Mouse (Mus musculus) heart, postnatal 0 days (tissue): ENCODE measurements around the gene Epha5. TPM values are rescaled to one million over a fixed set of nuclear protein-coding genes. Genes with fewer than 3 reads are reported as not detected.
A peak's percentile ranks its signal among the peaks of the same experiment; 100 is the strongest.

Source experiments
- ATAC-seq: fragments of 200-750 bp; cut with Nextera tagmentation; 2 replicates; pipeline ENCODE4 v1.8.0; 2017; ENCODE audit warnings: low read depth, moderate number of reproducible peaks, moderate library complexity; ENCODE audit not compliant: insufficient read depth
- DNase-seq: peaks from one replicate; pipeline ENCODE4 v3.0.0-alpha.2; 2016; ENCODE audit warnings: low spot score
- H3K27ac ChIP-seq: fragments of 300-500 bp; sonication (generic); 2 replicates; pipeline ENCODE4 v1.5.1; 2014; ENCODE audit warnings: low read depth, mild to moderate bottlenecking
- H3K27me3 ChIP-seq: fragments of 300-500 bp; sonication (generic); 2 replicates; pipeline ENCODE4 v1.6.1; 2014; ENCODE audit warnings: low read length, mixed read lengths; ENCODE audit not compliant: control insufficient read depth, insufficient read depth
- H3K36me3 ChIP-seq: fragments of 300-500 bp; sonication (generic); replicated peaks from 2 replicates; pipeline ENCODE4 v1.6.1; 2014; ENCODE audit warnings: low read length, mixed read lengths; ENCODE audit not compliant: control insufficient read depth, insufficient read depth
- H3K4me1 ChIP-seq: fragments of 300-500 bp; sonication (generic); 2 replicates; pipeline ENCODE4 v1.6.1; 2014; ENCODE audit warnings: antibody characterized with exemption; ENCODE audit not compliant: control insufficient read depth, insufficient read depth
- H3K4me2 ChIP-seq: fragments of 300-500 bp; sonication (generic); 2 replicates; pipeline ENCODE4 v1.6.1; 2014; ENCODE audit warnings: low read depth, mild to moderate bottlenecking, low read length, moderate library complexity
- H3K4me3 ChIP-seq: fragments of 300-500 bp; sonication (generic); 2 replicates; pipeline ENCODE4 v1.5.1; 2014; ENCODE audit warnings: low read depth, low read length
- H3K9ac ChIP-seq: fragments of 300-500 bp; sonication (generic); replicated peaks from 2 replicates; pipeline ENCODE4 v1.6.1; 2014; ENCODE audit warnings: low read depth, low read length, mixed read lengths
- H3K9me3 ChIP-seq: fragments of 300-500 bp; sonication (generic); replicated peaks from 2 replicates; pipeline ENCODE4 v1.6.1; 2016; ENCODE audit warnings: low read length; ENCODE audit not compliant: control insufficient read depth
- CTCF ChIP-seq: IDR thresholded peaks from 2 replicates; pipeline ENCODE4 v1.5.1; 2016; ENCODE audit warnings: antibody characterized with exemption, control low read depth, low read depth
- EP300 ChIP-seq: IDR thresholded peaks from 2 replicates; pipeline ENCODE4 v1.6.1; 2016; ENCODE audit warnings: antibody characterized with exemption, low read depth
- WGBS: fragments of 180-500 bp; shearing (Covaris S2); extraction: QIAGEN DNeasy Blood & Tissue Kit; methylation state at CpG from one replicate; pipeline ENCODE4 v1.1.7; 2014; 5-methylcytosine and 5-hydroxymethylcytosine counted together
- polyA plus RNA-seq: library from polyadenylated mRNA; unstranded; fragments of >200 nt; fragmentation: Nextera tagmentation; extraction: Ambion mirVana; gene quantifications from 2 replicates; pipeline ENCODE4 v1.2.1, GENCODE M21; 2015
- total RNA-seq: library from RNA; depleted of rRNA; stranded (reverse); fragments of >200 nt; gene quantifications from 2 replicates; pipeline ENCODE4 v1.2.3, GENCODE M21; 2014; ENCODE audit warnings: low replicate concordance

Epha5 gene
- total and polyA plus RNA-seq, 2 experiments from 2014 or later = 0.08 to 0.18 TPM

- H3K9me3 ChIP-seq = no peaks in the 10 kb centered on the region
- ATAC-seq (no peak), DNase-seq (peak; percentile 5)
- no peak overlapping the region for H3K27ac ChIP-seq
- H3K9ac ChIP-seq = no peak overlapping the region
- H3K36me3 ChIP-seq = no peaks in the 10 kb centered on the region
- TF ChIP-seq EP300 = no peak
- no peak for TF ChIP-seq CTCF
- H3K4me2 ChIP-seq = peak overlapping the region; percentile 82
- H3K27me3 ChIP-seq = peaks cover 35% of the 10 kb centered on the region
- no peaks in the 10 kb centered on the region for H3K4me1 ChIP-seq
- WGBS = under 1% methylated on average over 45 of the region's 45 CpGs
- H3K4me3 ChIP-seq = peak overlapping the region; percentile 55
Observed at GRCm38 (mm10) chr5:84415961-84416821, 991 bp downstream of the Epha5 start.

DNA sequence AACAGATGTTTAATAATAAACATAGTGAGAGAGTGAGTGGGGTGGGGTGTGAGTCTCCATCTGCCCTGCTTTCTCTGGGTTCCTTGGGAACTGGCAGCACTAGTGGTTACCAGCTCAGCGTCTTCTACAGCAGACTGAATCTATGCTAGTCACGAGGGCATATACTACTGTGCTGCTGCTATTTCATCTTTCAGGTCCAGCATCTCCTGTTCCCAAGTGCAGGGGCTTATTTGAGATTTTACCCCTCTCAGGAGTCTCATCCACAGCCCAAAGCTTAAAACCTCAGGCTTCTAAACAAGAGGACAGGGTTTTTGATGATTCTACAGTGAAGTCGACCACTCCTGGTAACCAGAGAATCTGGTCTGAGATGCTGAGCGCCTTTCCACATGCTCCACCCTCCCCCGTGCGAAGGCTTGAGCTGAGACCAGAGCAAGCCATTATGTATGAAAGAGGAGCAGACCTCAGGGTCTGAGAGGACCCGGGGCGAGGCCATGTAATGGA is 2.2 kb downstream of the Epha5 start:
- no peaks in the 10 kb centered on the region for H3K4me1 ChIP-seq
- TF ChIP-seq EP300 = no peak
- TF ChIP-seq CTCF = no peak
- H3K9me3 ChIP-seq = no peaks in the 10 kb centered on the region
- 16% methylated on average over 8 of the region's 8 CpGs for WGBS
- no peak overlapping the region for H3K4me2 ChIP-seq
- peaks cover 35% of the 10 kb centered on the region for H3K27me3 ChIP-seq
- H3K27ac ChIP-seq = no peak overlapping the region
- DNase-seq (no peak), ATAC-seq (no peak)
- H3K4me3 ChIP-seq = no peak overlapping the region
- no peaks in the 10 kb centered on the region for H3K36me3 ChIP-seq
- no peak overlapping the region for H3K9ac ChIP-seq

- DNase-seq (no peak), ATAC-seq (no peak)
- no peak overlapping the region for H3K9ac ChIP-seq
- no peaks in the 10 kb centered on the region for H3K4me1 ChIP-seq
- H3K27ac ChIP-seq = no peak overlapping the region
- no peak overlapping the region for H3K4me3 ChIP-seq
- 63% methylated on average over 1 of the region's 1 CpGs for WGBS
- H3K27me3 ChIP-seq = peaks cover 31% of the 10 kb centered on the region
- no peak overlapping the region for H3K4me2 ChIP-seq
- H3K36me3 ChIP-seq = no peaks in the 10 kb centered on the region
- no peaks in the 10 kb centered on the region for H3K9me3 ChIP-seq
- TF ChIP-seq CTCF (no peak), EP300 (no peak)
Observed at GRCm38 (mm10) chr5:84413026-84413425, 4.2 kb downstream of the Epha5 start.

GRCm38 (mm10) chr5:84408370-84408769 is 8.8 kb downstream of the Epha5 start:
- DNase-seq = no peak
- H3K4me3 ChIP-seq = no peak overlapping the region
- H3K4me2 ChIP-seq = no peak overlapping the region
- no peak overlapping the region for H3K27ac ChIP-seq
- ATAC-seq = no peak
- H3K9me3 ChIP-seq = no peaks in the 10 kb centered on the region
- no peaks in the 10 kb centered on the region for H3K36me3 ChIP-seq
- no peaks in the 10 kb centered on the region for H3K4me1 ChIP-seq
- TF ChIP-seq CTCF (no peak), EP300 (no peak)
- H3K9ac ChIP-seq = no peak overlapping the region
- 33% methylated on average over 2 of the region's 2 CpGs for WGBS
- H3K27me3 ChIP-seq = no peaks in the 10 kb centered on the region

DNA sequence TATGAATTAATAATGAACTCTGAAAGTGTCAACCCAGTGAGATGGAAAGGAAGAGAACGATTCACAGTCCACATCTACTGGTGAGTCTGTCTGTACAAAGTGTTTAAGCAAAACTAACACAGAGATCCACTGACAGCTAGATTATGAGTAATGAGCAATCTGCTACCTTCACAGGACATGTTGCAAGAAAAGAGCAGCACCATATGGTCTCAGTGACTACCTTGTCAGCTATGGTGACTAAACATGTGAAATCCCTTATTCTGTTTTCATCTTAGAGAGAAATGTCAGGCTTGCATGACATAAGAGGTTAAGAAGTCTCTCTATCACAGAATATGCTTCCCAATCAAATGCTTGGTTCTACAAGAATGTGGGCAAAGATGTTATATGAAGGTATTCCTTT is 20.1 kb downstream of the Epha5 start:
- DNase-seq = no peak
- Histone ChIP-seq H3K4me2 (no peak overlapping the region), H3K4me1 (no peaks in the 10 kb centered on the region), H3K27me3 (no peaks in the 10 kb centered on the region), H3K9ac (no peak overlapping the region), H3K4me3 (no peak overlapping the region), H3K27ac (no peak overlapping the region), H3K36me3 (no peaks in the 10 kb centered on the region), H3K9me3 (no peaks in the 10 kb centered on the region)
- 61% methylated on average over 1 of the region's 1 CpGs for WGBS
- TF ChIP-seq CTCF (no peak), EP300 (no peak)
- no peak for ATAC-seq
